Mouse (Mus musculus): ENCODE measurements at regions not wholly inside any gene's neighbourhood (a gene's known extent, or its start where the extent isn't known, plus 50 kb on each side); places are given as distances from the start of the nearest gene placed in this dataset.
A peak's percentile ranks its signal among the peaks of the same experiment; 100 is the strongest.

GRCm38 (mm10) chr1:125123861-125124260, 311.7 kb downstream of the Actr3 start:
- DNase-seq = no peak

- no peak for DNase-seq
Measured at GRCm38 (mm10) chr1:125100596-125100995, 334.9 kb downstream of the Actr3 start.

- no peak for DNase-seq
Measured at GRCm38 (mm10) chr1:125084906-125085305, 350.6 kb downstream of the Actr3 start.

GRCm38 (mm10) chr1:125039572-125040326, 395.8 kb downstream of the Actr3 start:
- DNase-seq = no peak

- no peak for DNase-seq
Measured at GRCm38 (mm10) chr1:125013301-125013700, 422.2 kb downstream of the Actr3 start.

GRCm38 (mm10) chr1:125011893-125012292, 423.6 kb downstream of the Actr3 start:
- DNase-seq = no peak

- no peak for DNase-seq
Measured at GRCm38 (mm10) chr1:124997577-124997976, 437.9 kb downstream of the Actr3 start.

- no peak for DNase-seq
Measured at GRCm38 (mm10) chr1:124950849-124951248, 484.7 kb downstream of the Actr3 start.

- no peak for DNase-seq
Measured at GRCm38 (mm10) chr1:124904373-124904772, 531.2 kb downstream of the Actr3 start.

- DNase-seq = no peak
Measured at GRCm38 (mm10) chr1:124871148-124871547, 564.4 kb downstream of the Actr3 start.

- no peak for DNase-seq
Measured at GRCm38 (mm10) chr1:124866248-124866647, 569.3 kb downstream of the Actr3 start.

GRCm38 (mm10) chr1:124845681-124846080, 589.8 kb downstream of the Actr3 start:
- peak; percentile 4 for DNase-seq

GRCm38 (mm10) chr1:124825717-124826116, 609.8 kb downstream of the Actr3 start:
- no peak for DNase-seq

GRCm38 (mm10) chr1:124793026-124793425, 642.5 kb downstream of the Actr3 start:
- no peak for DNase-seq

GRCm38 (mm10) chr1:124790646-124791045, 644.9 kb downstream of the Actr3 start:
- DNase-seq = no peak

- no peak for DNase-seq
Measured at GRCm38 (mm10) chr1:124790130-124790529, 645.4 kb downstream of the Actr3 start.

- DNase-seq = no peak
Measured at GRCm38 (mm10) chr1:124783066-124783465, 652.5 kb downstream of the Actr3 start.

- DNase-seq = no peak
Measured at GRCm38 (mm10) chr1:124777685-124778084, 657.8 kb downstream of the Actr3 start.

- no peak for DNase-seq
Measured at GRCm38 (mm10) chr1:124756721-124757120, 678.8 kb downstream of the Actr3 start.

GRCm38 (mm10) chr1:124739777-124740176, 694.4 kb upstream of the Dpp10 start:
- DNase-seq = no peak

- DNase-seq = no peak
Measured at GRCm38 (mm10) chr1:124730364-124730763, 685.0 kb upstream of the Dpp10 start.

GRCm38 (mm10) chr1:124718065-124718464, 672.7 kb upstream of the Dpp10 start:
- peak; percentile 50 for DNase-seq

GRCm38 (mm10) chr1:124706246-124706645, 660.9 kb upstream of the Dpp10 start:
- no peak for DNase-seq

GRCm38 (mm10) chr1:124674420-124674819, 629.1 kb upstream of the Dpp10 start:
- DNase-seq = no peak

GRCm38 (mm10) chr1:124652872-124653271, 607.5 kb upstream of the Dpp10 start:
- DNase-seq = no peak

Measured in thymus, postnatal 14 days (tissue).